Comparison of ENCODE assay signal across 8 mouse cellular contexts in genomic region chr5:31596481-31597429, GRCm38 (mm10). TPM values are rescaled to one million over a fixed set of nuclear protein-coding genes. Genes with fewer than 3 reads are reported as not detected.
DNase-seq lines count a peak whose midpoint lies in the region; ATAC-seq and TF ChIP-seq lines count a peak whose summit lies in the region.

Mrpl33 (plus strand) TSS chr5:31596935.

- H3K9ac ChIP-seq in embryonic facial prominence, embryonic 13.5 days, result peak within 1 kb of the TSS; percentile 66
- H3K9ac ChIP-seq in kidney, embryonic 14.5 days (ENCODE audit: low read depth, low read length), result peak within 1 kb of the TSS; percentile 25
- H3K9ac ChIP-seq in liver, embryonic 11.5 days (ENCODE audit: low read depth, low read length), result peak within 1 kb of the TSS; percentile 52
- peak within 1 kb of the TSS; percentile 71 for H3K9ac ChIP-seq in stomach, embryonic 16.5 days (ENCODE audit: low read length)

- no peak within 1 kb of the TSS; the same call in 1 of the 2 replicates for H3K27ac ChIP-seq in embryonic facial prominence, embryonic 13.5 days
- peak within 1 kb of the TSS; percentile 59; the same call in 1 of the 2 replicates for H3K27ac ChIP-seq in kidney, embryonic 14.5 days (ENCODE audit: low read depth, low read length)
- no peak within 1 kb of the TSS for H3K27ac ChIP-seq in liver, embryonic 11.5 days (ENCODE audit: low read depth, low read length)
- peak within 1 kb of the TSS; percentile 88 for H3K27ac ChIP-seq in stomach, embryonic 16.5 days (ENCODE audit: low read length)

- no peaks in the 10 kb centered on the region for H3K27me3 ChIP-seq in embryonic facial prominence, embryonic 13.5 days
- H3K27me3 ChIP-seq in kidney, embryonic 14.5 days (ENCODE audit: control insufficient read depth, insufficient read depth, low read length), result no peaks in the 10 kb centered on the region
- H3K27me3 ChIP-seq in liver, embryonic 11.5 days (replicated peaks; ENCODE audit: control insufficient read depth, insufficient read depth, low read length), result no peaks in the 10 kb centered on the region
- no peaks in the 10 kb centered on the region for H3K27me3 ChIP-seq in myocyte (ENCODE audit: control insufficient read depth, insufficient read depth, insufficient read length)
- no peaks in the 10 kb centered on the region for H3K27me3 ChIP-seq in stomach, embryonic 16.5 days (ENCODE audit: control insufficient read depth, insufficient read depth, low read length)

- no peaks in the 10 kb centered on the region for H3K36me3 ChIP-seq in embryonic facial prominence, embryonic 13.5 days
- no peaks in the 10 kb centered on the region for H3K36me3 ChIP-seq in kidney, embryonic 14.5 days (ENCODE audit: control insufficient read depth, insufficient read depth, low read length)
- no peaks in the 10 kb centered on the region for H3K36me3 ChIP-seq in liver, embryonic 11.5 days (ENCODE audit: control insufficient read depth, insufficient read depth, low read length)
- H3K36me3 ChIP-seq in myocyte (ENCODE audit: control insufficient read depth, insufficient read depth), result no peaks in the 10 kb centered on the region
- H3K36me3 ChIP-seq in stomach, embryonic 16.5 days (ENCODE audit: control insufficient read depth, insufficient read depth, low read length), result no peaks in the 10 kb centered on the region

- peak; percentile 89 for DNase-seq in CD4-positive helper T cell, adult 2 months (ENCODE audit: low read depth, low spot score)
- peak; percentile 75 for DNase-seq in adrenal gland, postnatal 14 days
- DNase-seq in heart, adult 9 months (ENCODE audit: low spot score in 2 of 2), result peak; percentile 56 to 62
- peak; percentile 62 for DNase-seq in liver, embryonic 11.5 days (ENCODE audit: low spot score)

- no peaks in the 10 kb centered on the region for H3K9me3 ChIP-seq in embryonic facial prominence, embryonic 13.5 days
- H3K9me3 ChIP-seq in kidney, embryonic 14.5 days (ENCODE audit: control insufficient read depth, low read length), result no peaks in the 10 kb centered on the region
- H3K9me3 ChIP-seq in liver, embryonic 11.5 days (ENCODE audit: control insufficient read depth, low read length), result no peaks in the 10 kb centered on the region
- H3K9me3 ChIP-seq in stomach, embryonic 16.5 days (replicated peaks; ENCODE audit: control insufficient read depth, low read length), result no peaks in the 10 kb centered on the region

- H3K4me2 ChIP-seq in embryonic facial prominence, embryonic 13.5 days, result peak within 1 kb of the TSS; percentile 68
- peak within 1 kb of the TSS; percentile 62 for H3K4me2 ChIP-seq in kidney, embryonic 14.5 days (replicated peaks; ENCODE audit: low read depth, low read length)
- H3K4me2 ChIP-seq in liver, embryonic 11.5 days, result peak within 1 kb of the TSS; percentile 82
- no peak within 1 kb of the TSS for H3K4me2 ChIP-seq in myocyte (ENCODE audit: low read depth)
- H3K4me2 ChIP-seq in stomach, embryonic 16.5 days (ENCODE audit: low read depth, low read length), result peak within 1 kb of the TSS; percentile 69

- 6% methylated on average over 26 of the region's 26 CpGs for WGBS in embryonic facial prominence, embryonic 13.5 days
- WGBS in kidney, embryonic 14.5 days, result 8% methylated on average over 26 of the region's 26 CpGs
- WGBS in liver, embryonic 11.5 days, result 7% methylated on average over 26 of the region's 26 CpGs
- WGBS in stomach, embryonic 16.5 days, result 10% methylated on average over 26 of the region's 26 CpGs

- no peak for ATAC-seq in embryonic facial prominence, embryonic 13.5 days (ENCODE audit: insufficient number of reproducible peaks, insufficient read depth, low FRiP score, low TSS enrichment, low read depth)
- peak; percentile 60 for ATAC-seq in kidney, embryonic 14.5 days (ENCODE audit: low FRiP score, low TSS enrichment)
- peak; percentile 45; the same call in 1 of the 2 replicates for ATAC-seq in liver, embryonic 11.5 days (replicated peaks; ENCODE audit: low FRiP score)
- peak; percentile 86 for ATAC-seq in stomach, embryonic 16.5 days (ENCODE audit: insufficient read depth, low FRiP score)

- TF ChIP-seq POLR2A in myocyte (IDR thresholded peaks at IDR 0.05; ENCODE audit: insufficient read length, low read depth), result no peak

- H3K4me1 ChIP-seq in embryonic facial prominence, embryonic 13.5 days, result peaks cover 14% of the 10 kb centered on the region
- H3K4me1 ChIP-seq in kidney, embryonic 14.5 days (ENCODE audit: control insufficient read depth, insufficient read depth, low read length), result peaks cover 17% of the 10 kb centered on the region; the same call in 1 of the 2 replicates
- H3K4me1 ChIP-seq in liver, embryonic 11.5 days (replicated peaks; ENCODE audit: control insufficient read depth, insufficient read depth, low read length), result peaks cover 10% of the 10 kb centered on the region; the same call in 1 of the 2 replicates
- 0 out of 2 replicates have a peak, but pooled peaks cover 7% of the 10 kb centered on the region for H3K4me1 ChIP-seq in stomach, embryonic 16.5 days (ENCODE audit: control insufficient read depth, insufficient read depth, low read length)

- peak within 1 kb of the TSS; percentile 38 for H3K4me3 ChIP-seq in embryonic facial prominence, embryonic 13.5 days
- H3K4me3 ChIP-seq in kidney, embryonic 14.5 days (ENCODE audit: low read length), result peak within 1 kb of the TSS; percentile 35
- H3K4me3 ChIP-seq in liver, embryonic 11.5 days (ENCODE audit: low read depth, low read length), result peak within 1 kb of the TSS; percentile 46
- no peak within 1 kb of the TSS for H3K4me3 ChIP-seq in myocyte
- peak within 1 kb of the TSS; percentile 45 for H3K4me3 ChIP-seq in stomach, embryonic 16.5 days (replicated peaks; ENCODE audit: low read length)

- H3ac ChIP-seq in myocyte (ENCODE audit: control insufficient read depth, insufficient read length), result no peak within 1 kb of the TSS

- no peaks in the 10 kb centered on the region for H3K79me2 ChIP-seq in myocyte (ENCODE audit: control insufficient read depth, insufficient read depth)

TF ChIP-seq in myocyte, 11 proteins besides CTCF, POLR2A, EP300 and RAD21:
- no peak for TF ChIP-seq MYOD1 (IDR thresholded peaks at IDR 0.05; ENCODE audit: control insufficient read depth in 1 of 3, insufficient read length in 2 of 3, low read depth in 2 of 3)
- TF ChIP-seq CEBPB (IDR thresholded peaks at IDR 0.05; ENCODE audit: insufficient read depth, poor library complexity, severe bottlenecking), result no peak
- no peak for TF ChIP-seq MYOG (IDR thresholded peaks at IDR 0.05; ENCODE audit: control insufficient read depth in 1 of 3, insufficient read depth in 1 of 3, insufficient read length in 2 of 3, low read depth in 2 of 3)
- TF ChIP-seq E2F4 (IDR thresholded peaks at IDR 0.05; ENCODE audit: insufficient read depth), result no peak
- TF ChIP-seq USF1 (IDR thresholded peaks at IDR 0.05; ENCODE audit: low read depth), result no peak
- TF ChIP-seq TCF3 (IDR thresholded peaks at IDR 0.05; ENCODE audit: insufficient read length, low read depth), result no peak
- no peak for TF ChIP-seq POLR2AphosphoS2 (IDR thresholded peaks at IDR 0.05; ENCODE audit: insufficient read length, low read depth)

RNA-seq across cellular contexts. Expression of gene Mrpl33, which starts in this region (rescaled TPM):
- total RNA-seq in adrenal gland, postnatal 14 days (2021), result 300 and 306 TPM in 2 replicates
- 279 and 345 TPM in 2 replicates for polyA plus RNA-seq in embryonic facial prominence, embryonic 13.5 days (2015; fragmentation: Nextera tagmentation; extraction: Ambion mirVana)
- polyA plus RNA-seq in kidney, embryonic 14.5 days (2014; fragmentation: Nextera tagmentation; extraction: Ambion mirVana), result 253 and 349 TPM in 2 replicates
- polyA plus RNA-seq in liver, embryonic 11.5 days (2014; fragmentation: Nextera tagmentation; extraction: Ambion mirVana), result 277 and 300 TPM in 2 replicates
- polyA plus RNA-seq in myocyte (2012; fragmentation: generic; extraction: Trizol), result 241 TPM
- polyA plus RNA-seq in stomach, embryonic 16.5 days (2015; fragmentation: Nextera tagmentation; extraction: Ambion mirVana), result 313 and 319 TPM in 2 replicates

Comparison
In these comparisons a context has a peak if more than half of its experiments do, and no peak if none do; other contexts are left out.
1. H3K27ac ChIP-seq: peak in kidney, embryonic 14.5 days (single experiment) and stomach, embryonic 16.5 days (single experiment); none in embryonic facial prominence, embryonic 13.5 days (single experiment) and liver, embryonic 11.5 days (single experiment).
2. Peak in every context shown above with its lines, with median percentiles within 50 percentile points of each other: DNase-seq and H3K9ac ChIP-seq.